Mouse (Mus musculus) c-Kit-positive CD71-positive TER-119-negative erythroid progenitor cells, embryonic 14.5 days (primary cell): Measurements from ENCODE around the gene Nphs1.
"Not testable (repeated sequence)": the region's sequence is repeated elsewhere in the genome, so short reads cannot be mapped to it uniquely, and the experiment has no call there.

Experiments used
- DNase-seq: peaks from one replicate; pipeline ENCODE4 v3.0.0-alpha.2; 2013; ENCODE audit warnings: low read depth

Gene Nphs1

DNA sequence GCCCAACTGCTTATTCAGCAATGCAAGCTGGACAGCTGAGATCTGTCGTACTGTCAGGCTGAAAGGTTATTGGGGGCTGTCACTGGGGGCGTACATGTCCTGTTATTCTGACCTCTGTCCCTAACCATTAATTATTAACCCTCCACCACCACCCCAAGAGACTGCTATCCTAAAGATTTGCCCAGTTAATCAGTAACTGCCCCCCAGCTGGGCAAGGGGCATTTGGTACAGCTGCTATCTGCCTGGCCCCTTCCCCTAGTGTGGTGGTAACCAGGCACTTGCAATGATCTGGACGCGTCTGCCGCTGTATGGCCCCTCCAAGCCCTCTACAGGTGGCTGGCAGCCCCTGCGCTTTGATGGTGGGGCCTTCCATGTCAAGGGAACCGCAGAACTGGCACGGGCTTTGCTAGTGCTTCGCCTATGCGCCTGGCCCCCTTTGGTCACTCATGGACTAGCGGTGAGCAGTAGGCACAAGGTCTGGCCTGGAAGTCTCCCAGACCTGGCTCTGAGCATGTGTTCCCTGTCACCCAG lies 35.4 kb downstream of the Nphs1 start, which contains the start of gene Prodh2:
Gene Prodh2, plus strand, starts transcription at position 222 of the 531 bp plus-strand sequence.
- DNase-seq: no peak

DNA sequence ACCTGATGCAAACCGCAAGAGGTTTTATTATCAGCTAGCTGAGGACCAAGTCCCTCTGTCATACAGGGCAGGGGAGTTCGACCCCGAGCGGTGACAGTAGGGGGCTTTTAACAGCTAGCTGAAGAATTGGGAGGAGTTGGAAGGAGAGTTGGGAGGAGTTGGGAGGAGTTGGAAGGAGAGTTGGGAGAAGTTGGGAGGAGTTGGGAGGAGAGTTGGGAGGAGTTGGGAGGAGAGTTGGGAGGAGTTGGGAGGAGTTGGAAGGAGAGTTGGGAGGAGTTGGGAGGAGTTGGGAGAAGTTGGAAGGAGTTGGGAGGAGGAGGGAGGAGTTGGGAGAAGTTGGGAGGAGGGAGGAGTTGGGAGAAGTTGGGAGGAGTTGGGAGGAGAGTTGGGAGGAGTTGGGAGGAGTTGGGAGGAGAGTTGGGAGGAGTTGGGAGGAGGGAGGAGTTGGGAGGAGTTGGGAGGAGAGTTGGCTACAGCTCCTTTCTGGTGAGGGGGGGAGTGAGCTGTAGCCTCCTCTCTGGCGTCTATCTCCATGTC lies 37.5 kb downstream of the Nphs1 start:
- not testable (repeated sequence) for DNase-seq

DNA sequence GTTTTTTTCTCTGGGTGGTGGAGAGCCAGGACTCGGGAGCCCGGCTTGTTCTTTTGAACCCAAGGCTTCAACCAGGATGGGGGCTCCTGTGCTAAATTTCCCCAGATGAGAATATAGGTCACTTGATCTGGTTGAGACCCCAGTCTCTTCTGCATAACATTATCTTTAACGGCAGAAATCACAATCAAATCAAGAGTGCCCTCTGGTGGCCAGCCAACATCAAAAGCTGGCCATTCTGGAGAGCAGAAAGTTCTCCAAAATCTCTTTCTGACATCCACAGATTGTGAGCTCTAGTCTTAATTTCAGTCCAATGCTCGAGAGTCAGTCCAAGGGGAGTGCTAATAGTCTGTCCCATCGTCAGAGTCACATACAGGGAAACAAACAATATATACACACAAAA lies 43.0 kb downstream of the Nphs1 start:
- DNase-seq: not testable (repeated sequence)

DNA sequence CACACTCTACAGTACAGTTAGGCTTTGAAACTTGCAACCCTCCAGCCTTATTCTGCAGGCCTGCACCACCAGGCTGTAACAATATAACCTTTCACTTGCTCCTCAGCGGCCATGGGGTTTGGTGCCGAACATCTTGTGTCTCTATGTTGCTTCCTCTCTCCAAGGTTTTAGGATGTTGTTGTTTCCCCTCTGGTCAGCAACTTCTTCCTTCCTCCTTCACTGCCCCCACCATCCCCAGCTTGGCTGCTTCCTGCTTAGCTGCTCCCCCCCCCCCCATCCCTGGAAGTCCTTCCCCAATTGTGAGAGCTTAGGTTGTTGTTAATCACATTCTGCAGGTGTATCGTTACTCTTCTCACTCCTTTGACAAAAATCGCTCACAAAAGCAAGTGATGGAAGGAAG lies 49.9 kb downstream of the Nphs1 start:
- no peak for DNase-seq

DNA sequence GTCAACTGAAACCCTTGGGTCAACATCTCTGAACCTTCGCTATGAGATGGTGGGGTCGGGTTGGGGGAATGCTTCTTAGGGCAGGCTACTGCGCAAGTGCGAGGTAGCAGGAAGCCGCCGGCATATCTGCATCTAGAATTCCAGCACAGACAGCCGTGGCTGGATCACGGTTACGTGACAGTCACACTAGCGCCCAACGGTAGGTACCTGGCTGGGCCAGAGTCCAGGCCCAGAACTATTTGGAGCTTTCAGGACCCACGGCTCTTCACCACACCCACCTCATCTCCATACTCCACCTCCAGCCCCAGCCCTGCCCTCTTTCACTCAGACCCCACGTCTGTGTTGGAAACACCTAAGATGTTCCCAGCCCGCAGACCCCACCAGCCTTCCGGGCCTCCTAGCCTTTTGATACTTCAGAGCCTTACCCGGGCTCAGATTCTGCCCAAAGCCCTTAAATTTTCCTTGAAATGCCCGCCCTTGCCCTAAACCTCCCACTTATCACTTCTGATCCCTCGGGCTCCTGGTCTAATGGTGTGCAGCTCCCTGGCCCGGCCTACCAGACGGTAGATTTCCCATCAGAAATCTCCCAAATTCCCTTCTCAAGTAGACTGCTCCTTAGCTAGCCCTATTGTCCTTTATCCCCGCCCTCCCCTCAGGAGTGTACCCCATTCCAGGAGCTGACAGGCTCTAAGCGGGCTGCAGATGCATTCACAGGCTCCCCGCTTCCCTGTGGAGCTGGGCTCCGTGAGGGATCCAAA lies 57.1 kb downstream of the Nphs1 start:
- DNase-seq: no peak

DNA sequence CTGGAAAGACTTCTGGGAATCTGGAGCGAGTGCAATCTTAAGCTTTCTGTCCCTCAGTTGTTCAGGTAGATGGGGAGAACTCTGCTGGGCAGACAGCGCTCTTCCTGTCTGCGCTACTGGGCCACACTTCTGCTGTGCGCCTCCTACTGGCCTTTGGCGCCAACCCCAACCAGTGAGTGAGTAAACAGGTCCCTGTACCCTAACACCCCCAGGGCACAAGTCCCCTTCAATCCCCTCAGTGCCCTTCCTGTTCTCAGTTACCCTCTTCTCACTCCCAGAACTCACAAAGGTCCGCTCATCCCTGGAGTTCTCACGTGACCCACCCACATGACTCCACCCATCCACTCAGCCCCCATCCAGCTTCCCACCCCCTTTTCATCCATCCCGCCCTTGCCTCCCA lies 60.2 kb downstream of the Nphs1 start:
- no peak for DNase-seq

DNA sequence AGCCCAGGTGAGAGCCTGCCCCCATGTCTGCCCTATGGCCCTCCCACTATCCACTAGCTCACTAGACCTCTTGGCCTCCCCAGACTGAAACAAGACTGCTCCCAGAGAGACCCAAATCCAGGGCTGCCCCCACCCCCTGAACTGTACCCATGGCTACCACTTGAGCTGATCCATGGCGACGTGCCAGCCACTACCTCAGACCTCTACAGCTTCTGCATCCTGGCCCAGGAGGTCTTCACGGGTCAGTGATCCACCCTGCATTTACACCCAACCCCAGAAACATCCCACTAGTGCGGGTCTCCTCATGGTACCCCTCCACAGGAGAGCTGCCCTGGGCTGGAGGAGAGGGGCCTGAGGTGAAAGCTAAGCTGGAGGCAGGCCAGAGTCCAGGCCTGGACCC lies 62.3 kb downstream of the Nphs1 start:
- no peak for DNase-seq

DNA sequence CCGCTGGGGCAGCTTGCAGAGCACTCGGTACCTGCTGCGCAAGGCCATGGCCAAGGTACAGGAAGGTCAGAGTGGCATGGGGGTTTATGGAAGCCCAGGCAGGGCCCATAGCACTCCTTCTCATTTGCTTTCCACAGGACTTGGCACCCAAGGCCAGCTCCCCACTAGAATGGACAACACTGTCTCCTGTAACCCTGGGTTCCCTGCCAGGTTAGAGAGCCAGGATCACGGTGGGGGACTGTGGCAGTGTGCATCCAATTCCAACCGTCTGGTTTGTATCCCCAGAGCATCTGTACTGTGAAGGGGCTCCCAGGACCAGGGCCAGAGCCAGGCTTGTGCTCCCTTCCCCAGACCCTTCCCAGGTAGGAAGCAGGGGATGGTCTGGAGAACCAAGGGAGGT lies 62.7 kb downstream of the Nphs1 start:
- no peak for DNase-seq

DNA sequence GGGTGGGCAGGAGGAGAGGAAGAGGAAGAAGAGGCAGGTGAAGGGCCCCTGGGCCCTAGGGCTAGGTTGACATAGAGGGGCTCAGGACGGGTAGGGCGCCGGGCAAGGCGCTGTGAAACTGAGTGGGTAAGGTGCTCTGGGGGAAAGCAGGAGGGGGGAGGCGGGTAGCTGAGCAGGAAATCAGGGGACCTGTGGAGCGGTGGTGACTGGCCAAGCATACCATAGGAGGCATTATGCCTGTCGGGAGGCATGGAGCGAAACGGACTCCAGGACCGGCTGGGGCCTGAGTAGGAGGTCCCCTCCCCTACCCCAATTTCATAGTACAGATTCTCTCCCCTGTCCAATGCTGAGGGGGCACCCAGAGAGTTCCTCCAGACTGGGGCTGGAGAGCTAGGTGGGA lies 64.8 kb downstream of the Nphs1 start:
- no peak for DNase-seq

DNA sequence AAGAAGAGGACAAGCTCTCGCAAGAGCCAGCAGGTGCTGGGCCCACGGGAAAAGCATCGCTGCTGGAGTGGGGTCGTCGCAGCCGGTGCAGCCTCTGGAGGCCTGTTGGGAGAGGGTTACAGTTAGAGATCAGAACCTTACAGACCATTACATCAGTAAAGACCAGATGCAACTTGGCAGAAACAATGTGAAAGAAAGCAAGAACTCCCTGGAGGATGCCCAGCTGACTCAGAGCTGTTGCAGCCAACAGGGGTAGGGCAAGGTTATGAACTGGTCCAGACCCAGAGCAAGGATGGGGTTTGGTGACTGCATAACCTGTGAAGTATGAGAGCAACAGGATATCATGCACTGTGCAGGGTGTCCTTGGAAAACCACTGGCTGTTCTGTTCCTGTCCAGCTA lies 66.4 kb downstream of the Nphs1 start:
- DNase-seq: no peak

DNA sequence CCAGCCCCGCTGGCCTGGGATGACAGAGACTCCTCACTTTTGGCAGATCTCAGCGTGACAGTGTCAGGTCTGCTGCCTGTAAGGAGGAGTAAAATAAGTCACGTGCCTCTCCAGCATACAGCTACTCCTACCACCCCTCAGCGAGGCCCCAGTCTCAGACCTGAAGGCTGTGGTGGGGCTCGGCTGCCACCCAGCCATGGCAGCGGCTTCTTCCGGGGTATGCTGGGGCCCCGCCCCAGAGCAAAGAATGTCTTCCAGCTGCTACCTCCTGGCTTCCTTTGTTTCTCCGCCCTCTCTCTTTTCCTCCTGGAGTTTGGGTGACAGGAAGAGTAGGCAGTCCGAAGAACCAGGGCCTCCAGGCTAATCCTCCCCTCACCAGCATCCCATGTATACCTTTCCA lies 67.8 kb downstream of the Nphs1 start:
- no peak for DNase-seq

DNA sequence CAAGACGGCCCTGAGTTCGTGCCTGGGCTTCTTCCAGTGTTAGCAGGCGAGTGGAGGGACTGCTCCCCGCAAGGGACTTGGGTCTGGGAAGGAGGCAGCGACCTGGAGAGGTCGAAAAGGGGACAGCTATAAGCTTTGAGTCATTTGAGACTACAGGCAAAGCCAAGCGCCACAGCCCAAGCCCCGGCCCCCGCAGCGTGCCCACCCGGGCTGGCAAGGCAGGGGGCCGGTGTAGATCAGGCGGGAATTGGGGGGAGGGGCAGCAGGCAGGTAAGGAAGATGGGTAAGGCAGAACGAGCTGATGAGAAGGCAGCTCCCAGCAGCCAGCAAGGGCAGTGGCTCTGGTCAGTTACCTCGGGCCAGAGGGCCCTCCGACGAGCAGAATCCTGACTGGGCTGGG lies 68.3 kb downstream of the Nphs1 start:
- no peak for DNase-seq

DNA sequence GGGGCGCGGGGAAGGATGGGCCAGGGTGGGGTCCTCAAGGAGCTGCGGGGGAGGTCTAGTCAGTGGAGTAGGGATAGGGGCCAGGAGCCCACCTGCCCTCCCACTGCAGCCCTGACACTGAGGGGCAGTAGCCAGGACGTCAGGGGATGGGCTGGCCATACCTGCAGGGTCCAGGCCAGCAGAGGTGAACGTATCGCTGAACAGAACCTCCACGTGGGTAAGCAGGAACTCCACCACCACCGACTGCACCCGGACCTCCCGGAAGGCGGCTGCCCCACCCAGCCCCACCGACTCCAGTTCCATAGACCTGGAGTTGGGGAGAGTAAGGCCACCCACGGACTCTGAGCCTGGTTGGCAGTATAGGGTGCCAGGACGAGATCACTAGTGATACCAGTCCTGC lies 68.9 kb downstream of the Nphs1 start:
- no peak for DNase-seq

DNA sequence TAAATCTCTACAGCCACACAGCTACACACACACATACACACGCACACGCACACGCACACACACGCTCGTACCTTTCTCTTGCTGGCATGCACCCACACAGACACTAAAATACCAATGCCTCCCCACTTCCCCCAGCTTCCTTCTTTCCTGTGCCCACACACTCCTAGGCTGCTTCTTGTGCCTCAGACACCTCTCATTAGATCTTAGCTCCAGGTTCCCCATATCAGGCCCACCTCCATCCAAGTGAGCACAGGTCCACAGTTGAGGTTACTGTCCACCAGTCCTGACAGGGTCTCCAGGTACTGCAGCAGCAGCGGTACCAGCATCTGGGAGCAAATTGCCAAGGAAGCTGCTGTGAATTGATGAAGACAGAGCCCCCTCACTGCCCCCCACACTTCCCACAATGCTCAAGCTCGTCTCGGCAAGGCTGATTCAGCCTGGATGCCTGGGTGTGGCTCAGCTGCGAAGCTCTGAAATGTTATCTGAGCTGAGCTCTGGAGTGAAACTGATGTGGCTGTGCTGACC lies 73.2 kb downstream of the Nphs1 start:
- no peak for DNase-seq

DNA sequence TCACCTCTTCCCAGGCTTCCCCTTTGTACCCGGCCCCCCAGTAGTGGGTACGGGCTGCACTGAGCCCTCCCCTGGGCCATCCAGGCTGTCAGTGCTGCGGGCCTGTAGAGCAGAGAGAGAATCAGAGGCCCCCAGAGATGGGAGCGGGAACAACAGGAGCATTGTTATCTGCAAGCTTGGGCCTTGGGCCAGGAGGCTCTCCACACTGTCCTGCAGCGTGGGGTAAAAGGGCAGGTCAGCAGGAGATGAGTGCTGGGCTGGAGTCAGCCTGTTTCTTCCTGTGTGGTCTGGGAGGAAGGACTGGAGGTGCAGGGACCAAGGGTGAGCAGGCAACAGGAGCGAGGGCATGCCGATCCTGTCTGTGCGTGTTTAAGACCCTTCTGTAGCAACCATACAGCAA lies 74.8 kb downstream of the Nphs1 start:
- DNase-seq: no peak

DNA sequence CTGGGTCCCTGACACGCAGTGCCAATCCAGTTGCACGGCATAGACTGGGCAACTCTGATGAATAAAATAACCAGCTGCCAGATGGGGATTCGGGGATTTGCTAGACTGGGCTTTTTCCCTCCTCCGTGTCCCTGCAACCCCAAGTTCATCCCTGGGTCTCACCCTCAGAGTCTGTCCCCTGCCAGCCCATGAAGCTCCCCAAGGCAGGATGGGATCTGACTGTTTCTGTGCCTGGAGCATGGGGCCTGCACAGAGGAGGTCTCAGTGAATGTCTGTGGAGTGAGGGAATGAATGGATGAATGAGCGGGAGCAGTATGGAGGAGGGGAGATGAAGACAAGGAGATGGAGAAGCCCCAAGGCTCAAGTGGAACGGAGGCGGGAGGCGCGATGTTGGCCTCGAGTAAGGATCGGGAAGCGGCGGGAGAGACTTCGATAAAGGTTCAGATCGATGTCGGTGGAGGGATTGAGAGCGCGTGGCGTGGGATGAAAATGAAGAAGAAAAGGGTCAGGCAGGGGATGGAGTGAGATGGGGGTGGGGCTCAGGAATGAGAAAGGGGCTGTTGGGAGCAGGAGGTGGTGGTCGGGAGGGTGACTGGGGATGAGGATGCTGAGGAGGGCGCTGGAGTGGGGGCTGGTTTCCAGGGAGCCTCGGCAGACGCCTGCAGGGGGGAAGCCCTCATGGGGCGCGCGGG lies 76.0 kb downstream of the Nphs1 start:
- DNase-seq: no peak

DNA sequence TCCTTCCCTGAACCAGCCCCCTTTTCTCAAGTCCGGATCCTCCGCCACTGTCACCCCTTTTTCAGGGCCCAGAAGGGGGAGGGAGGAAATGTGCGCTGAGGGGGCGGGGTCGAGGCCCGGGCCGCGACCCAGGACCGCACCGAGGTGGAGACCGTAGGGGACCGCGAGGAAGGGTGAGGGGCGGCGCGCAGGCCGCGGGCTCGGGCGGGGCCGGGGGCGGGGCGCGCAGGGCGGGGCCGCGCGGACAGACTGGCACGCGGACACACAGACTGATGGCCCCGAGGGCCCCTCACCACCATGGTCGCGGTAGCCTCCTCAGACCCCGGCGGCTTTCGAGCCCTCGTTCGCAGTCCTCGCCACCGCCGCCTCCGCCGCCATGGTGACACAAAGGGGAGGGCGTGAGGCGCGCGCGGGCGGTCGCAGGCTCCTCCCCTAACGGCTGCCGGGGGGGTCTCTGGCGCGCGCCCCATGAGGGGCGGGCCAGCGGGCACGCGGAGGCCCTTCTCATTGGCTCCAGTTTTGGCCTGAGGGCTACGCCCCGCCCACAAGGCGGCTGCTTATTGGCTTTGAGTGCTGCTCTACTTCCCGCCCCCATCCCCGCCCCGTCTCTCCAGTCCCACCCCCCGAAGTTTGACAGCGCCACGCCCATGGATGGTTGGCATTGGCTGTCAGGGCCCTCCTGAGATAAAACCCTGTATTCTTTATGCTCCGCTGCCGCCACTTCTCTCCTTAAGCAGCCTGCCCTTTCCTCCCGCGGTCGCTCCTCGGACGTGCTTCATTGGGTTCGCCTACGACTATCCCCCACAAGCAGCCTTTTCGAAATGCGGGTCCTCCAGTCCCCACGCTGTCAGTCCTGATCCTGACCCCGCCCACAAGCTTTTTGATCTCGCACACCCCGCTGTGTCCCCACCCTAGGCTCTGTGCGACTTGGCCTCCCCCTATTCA lies 76.8 kb downstream of the Nphs1 start, which contains the start of gene Arhgap33:
Gene Arhgap33, minus strand, starts transcription at position 428 of the 945 bp plus-strand sequence.
- peak; percentile 98 for DNase-seq
